Mouse (Mus musculus): ENCODE results near the gene Tars2.

GRCm38 (mm10) chr3:95700233-95700681 is 59.7 kb downstream of the Tars2 start:
- no peak for TF ChIP-seq CTCF (IDR thresholded peaks at IDR 0.05; ENCODE audit: low read depth, low read length)
- TF ChIP-seq POLR2A (IDR thresholded peaks at IDR 0.05; ENCODE audit: extremely low read depth, insufficient read depth, low read length) = no peak

All from liver, adult 2 months (tissue).